Mouse (Mus musculus): ENCODE measurements around the gene C1qtnf12.

The C1qtnf12 gene

DNA sequence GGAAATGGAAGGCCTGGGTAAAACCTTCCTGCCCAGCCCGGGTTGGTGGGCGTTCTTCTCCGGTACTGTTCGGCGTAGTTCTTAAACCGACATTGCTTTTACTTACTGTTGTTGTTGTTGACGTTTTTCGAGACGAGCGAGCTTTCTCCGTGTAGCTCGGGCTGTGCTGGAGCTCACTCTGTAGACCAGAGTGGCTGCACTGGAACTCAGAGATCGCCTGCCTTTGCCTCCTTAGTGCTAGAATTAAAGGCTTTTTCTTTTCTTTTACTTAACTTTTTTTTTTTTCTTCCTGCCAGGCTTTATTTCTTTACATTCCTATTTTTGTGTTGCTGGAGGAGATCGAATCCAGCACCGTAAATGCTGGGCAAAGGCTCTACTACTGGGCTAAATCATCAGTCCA lies 31.5 kb downstream of the C1qtnf12 start:
- DNase-seq (ENCODE audit: low spot score in 2 of 2) = no peak

DNA sequence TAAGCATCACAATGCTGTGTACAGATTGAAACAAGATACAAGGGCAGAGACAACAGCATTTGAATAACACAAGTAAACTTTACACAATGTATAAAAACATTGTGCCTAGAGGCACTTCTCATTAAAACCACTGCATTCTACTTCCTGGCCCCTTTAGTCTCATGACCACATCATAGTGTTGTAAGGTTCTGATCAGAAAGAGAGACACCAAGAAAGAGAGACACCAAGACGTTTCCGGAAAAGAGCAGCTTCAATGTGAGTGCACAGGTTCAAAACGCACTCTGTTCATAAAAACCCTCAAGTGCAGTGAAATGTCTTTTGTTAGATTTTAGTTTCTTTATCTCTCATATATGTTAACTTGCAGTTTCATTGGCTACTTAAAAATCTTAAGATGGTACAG lies 42.0 kb downstream of the C1qtnf12 start:
- no peak for DNase-seq (ENCODE audit: low spot score in 2 of 2)

DNA sequence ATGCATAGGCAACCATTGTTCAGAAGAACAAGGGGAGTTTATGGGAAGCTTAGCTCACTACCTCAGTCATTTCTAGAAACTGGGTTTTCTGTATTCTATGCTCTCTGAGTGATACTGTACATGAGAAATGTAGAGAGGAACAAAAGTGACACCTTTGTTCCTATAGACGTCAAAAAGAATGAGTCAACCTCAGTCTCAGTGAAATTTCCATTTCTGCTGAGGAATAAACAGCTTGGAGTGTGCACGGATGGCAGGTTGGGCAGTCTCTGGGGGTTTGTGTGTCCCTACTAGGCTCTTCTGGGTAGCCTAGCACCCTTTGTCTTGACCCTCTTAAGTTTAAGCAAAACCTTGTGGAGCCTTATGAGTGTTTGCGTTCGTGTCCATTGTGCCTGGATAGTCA lies 46.3 kb downstream of the C1qtnf12 start:
- DNase-seq (ENCODE audit: low spot score in 2 of 2) = no peak

DNA sequence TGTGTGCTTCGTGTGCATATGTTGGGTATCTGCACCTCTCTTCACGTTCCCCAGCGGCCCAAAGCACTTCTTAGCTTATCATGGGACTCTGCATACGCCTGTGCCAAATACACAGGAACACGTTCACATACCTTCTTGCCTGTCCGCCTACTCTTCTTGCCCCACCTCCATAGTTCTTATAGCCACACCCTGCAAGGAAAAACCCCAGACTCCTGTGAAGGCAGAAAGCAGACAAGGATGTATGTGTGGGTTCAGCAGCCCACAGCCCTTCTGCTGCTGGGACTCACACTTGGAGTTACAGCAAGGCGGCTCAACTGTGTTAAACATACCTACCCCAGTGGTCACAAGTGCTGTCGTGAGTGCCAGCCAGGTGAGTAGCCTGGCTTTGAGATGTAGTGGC lies 51.5 kb downstream of the C1qtnf12 start, which contains the start of gene Tnfrsf4:
Gene Tnfrsf4 (plus strand): TSS at position 207 of the 400 bp plus-strand sequence.
- peak in 1 of 2 experiments; percentile 63 for DNase-seq (ENCODE audit: low spot score in 2 of 2)

DNA sequence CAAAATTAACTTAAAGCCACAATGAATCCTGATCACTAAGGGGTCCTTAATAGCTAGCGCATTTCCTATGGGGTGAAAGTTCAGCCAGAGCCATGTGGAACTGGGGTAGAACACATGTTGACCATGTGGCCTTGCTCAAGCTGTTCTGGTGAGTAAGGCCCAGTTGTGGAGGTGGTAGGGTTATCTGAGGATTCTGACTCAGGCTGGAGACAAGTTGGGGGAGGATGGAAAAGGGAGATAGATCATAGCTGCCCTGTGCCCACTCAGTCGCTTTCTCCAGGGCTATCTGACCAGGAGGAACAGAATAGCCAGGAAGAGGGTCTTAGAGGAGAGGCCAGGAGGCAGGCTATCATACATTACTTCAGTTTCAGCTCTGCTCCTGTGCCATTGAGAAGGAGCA lies 52.3 kb downstream of the C1qtnf12 start:
- no peak for DNase-seq (ENCODE audit: low spot score in 2 of 2)
